Mouse (Mus musculus) regulatory T cell (primary cell): ENCODE data around the gene Spg11.
"Not testable (repeated sequence)": the region's sequence is repeated elsewhere in the genome, so short reads cannot be mapped to it uniquely, and the experiment has no call there.

Experiments used
- in situ Hi-C: fragments of 300-600 bp; cut with MboI, MseI; formaldehyde crosslinking; loops from one replicate; pipeline ENCODE4 v1.15.1; 2025; ENCODE audit warnings: high pct_unique_total_duplicates

The Spg11 gene

DNA sequence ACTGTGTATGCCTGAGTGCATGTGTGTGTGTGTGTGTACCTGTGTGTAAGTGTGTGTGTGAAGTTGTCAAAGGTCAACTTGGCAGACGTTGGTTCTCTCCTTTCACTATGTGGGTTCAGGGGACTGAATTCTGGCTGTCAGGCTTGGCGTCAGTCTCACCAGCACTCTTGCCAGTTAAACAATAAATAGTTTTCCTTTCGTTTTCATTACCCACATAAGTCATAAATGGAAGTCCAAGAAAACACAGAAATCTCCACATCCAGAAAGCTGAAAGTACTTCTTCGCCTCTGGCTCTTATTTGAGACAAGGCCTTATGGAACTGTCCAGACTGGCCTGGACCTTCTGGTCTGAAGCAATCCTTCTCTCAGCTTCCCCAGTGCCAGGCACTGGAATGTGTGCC, 27.6 kb upstream of the Spg11 start:
- in situ Hi-C loops = no loop called here

DNA sequence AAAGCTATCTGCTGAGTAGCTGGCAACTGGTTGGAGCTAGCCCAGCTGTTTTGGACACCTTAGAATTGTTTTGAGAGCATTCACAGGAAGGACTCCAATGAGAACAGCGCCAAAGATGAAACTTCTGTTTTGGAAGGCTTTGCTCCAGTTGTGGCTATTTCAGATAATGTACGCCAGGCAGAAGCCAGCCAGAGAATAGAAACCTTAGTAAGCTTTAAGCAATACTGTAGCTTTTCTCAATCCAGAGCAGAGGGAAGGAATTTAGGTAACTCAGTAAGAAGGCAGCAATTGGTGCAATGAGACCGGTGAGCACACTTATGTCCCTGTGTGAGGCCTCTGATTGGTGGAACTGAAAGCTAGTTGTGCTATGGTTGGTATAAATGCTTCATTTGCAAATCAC, 24.9 kb upstream of the Spg11 start:
- in situ Hi-C loops = no loop called here

DNA sequence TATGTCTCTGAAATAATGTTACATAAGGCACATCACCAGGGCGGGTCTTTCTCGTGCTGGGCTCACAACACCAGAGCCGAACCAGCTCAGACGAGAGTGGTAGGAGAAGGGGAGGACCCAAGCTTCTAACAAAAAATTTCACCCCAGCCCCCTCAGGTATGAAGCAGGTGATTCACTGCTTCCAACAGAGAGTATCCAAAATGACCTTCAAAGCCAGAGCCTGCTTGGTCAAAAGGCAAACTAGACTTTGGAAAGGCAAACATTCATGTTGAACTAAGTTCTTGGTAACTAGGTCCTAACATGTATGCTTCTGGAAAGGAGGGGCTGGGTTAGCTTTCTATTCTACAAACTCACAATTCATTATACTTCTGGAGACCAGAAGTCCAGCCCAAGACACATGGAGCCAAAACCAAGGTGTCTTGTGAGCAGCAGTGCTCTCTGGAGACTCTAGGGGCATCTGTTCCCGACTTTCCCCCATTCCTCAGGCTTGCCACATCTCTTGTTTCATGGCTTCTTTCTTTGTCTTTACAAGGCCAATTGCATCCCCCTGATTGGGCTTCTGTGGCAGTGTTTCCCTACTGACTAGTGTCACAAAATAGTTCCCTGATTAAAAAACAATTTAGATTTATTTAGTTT, 23.3 kb upstream of the Spg11 start:
- in situ Hi-C loops = no loop called here

DNA sequence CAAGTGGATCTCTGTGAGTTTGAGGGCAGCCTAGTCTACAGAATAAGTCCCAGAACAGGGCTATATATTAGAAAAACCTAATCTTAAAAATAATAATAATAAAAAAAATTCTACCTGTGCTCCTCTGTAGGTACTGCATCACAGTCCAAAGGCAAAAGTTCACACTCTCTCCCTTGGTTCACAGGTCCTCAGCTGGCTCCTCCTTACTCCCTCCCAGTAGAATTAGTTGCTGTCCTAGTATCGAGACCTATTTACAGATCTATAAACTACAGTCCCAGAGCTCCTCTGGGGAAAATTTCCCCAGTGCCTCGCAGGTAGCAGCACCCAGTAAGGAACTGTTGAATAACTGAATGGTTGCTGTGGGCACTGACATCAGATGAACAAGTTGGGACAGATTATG, 22.6 kb upstream of the Spg11 start:
- in situ Hi-C loops = no loop called here

DNA sequence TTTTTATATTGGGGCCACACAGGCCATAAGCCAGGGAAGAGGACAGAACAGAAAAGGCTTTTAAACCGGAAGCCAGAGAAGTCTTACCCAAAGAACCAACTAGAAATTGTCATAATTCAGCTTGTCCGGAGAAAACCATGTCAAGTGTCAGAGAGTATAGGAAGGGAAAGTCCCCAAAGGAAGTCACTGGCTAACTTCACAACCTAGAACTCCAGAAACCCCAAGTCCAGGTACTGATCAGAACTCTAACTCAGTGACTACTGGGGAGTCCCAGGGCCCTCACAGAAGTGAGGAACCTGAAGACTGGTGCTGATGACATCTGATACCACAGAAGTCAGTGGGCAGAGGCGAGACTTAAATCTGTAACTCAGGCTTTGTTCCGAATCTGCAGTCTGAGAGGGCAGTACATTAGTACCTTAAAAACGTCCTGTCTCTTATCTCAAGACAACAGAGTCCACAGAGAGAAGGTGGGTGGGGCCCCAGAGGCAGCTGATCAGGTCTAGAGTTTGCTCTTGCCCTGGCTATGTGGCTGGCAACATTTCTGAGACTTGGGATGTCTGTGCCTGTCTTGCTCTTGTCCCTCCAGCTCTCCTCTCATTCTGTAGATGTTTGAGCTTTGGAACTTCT, 19.8 kb upstream of the Spg11 start:
- in situ Hi-C loops = no loop called here

DNA sequence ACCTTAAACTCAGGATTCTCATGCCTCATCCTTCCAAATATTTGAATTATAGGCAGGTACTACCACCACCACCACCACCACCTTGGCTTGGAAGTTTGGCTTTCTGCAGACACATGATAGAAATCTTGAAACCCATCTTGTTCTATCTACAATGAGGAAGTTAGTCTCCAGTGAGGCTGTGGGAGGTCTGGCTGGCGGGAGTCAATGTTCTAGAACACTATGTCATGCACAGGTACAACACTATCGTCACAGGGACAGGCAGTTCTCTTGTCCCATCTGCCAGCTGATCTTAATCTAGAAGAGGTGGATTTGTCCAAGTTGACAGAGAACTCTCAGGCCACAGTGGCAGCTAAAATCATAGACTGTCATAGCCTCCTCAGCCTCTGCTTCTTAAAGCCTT, 14.4 kb upstream of the Spg11 start:
- in situ Hi-C loops = no loop called here

DNA sequence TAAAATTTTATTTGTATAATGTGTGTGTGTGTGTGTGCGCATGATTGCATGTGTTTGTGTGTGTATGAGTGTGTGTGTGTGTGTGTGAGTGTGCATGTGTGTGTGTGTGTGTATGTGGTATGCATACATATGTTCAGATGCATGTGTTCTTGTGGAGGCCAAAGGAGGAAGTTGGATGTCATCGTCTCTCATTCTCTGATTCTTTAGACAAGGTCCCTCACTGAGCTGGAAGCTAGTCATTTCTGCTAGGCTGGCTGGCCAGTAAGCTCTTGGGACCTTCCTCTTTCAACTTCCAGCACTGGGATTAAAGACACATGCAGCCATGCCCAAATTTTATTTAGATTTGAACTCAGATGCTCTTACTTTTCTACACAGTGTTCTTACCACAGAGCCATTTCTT, 13.9 kb upstream of the Spg11 start:
- in situ Hi-C loops = no loop called here

DNA sequence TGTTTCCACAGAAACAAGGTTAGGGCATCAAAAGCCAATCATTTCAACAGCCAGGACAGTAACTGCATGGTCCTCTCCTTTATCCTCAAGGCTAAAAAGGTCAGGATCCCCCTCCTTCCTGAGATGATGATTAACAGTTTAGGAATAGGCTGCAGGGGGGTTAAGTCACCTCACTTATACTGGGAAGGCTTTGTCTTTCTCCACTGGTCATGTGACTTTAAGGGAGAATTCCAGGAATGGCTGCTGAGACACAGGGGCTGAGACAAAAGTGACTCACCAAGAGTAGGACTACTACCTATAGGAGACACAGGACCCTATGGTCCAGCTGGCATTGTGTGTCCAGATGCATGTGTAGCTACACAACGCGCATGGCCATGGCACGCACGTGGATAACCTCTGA, 9.4 kb upstream of the Spg11 start:
- in situ Hi-C loops = no loop called here

DNA sequence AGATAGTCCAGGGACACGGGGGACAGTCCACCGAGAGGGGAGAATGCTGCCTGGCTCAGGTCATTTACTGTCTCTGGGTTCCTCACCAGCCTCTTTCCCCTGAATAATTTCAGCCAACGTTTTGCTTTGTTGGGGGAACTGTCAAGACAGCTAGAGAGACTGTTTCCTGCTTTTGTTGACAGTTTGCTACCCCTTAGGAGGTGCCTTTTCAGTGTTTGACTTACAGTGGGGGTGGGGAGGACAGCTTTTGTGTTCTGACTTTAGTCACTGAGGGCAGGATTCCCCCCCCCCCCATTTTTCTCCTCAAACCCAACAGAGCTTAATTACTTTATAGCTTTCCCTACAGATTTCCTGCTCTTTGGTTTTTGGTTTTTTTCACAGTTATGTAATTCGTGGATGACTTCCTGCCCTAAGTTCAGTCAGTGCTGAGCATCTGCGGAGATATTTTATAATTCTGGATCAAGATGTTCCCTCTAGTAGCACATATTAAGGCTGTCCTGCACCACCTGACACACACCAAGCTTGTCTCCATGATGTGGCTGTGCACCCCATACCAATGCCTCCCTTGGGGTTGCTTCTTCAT, 8.7 kb upstream of the Spg11 start:
- in situ Hi-C loops = no loop called here

DNA sequence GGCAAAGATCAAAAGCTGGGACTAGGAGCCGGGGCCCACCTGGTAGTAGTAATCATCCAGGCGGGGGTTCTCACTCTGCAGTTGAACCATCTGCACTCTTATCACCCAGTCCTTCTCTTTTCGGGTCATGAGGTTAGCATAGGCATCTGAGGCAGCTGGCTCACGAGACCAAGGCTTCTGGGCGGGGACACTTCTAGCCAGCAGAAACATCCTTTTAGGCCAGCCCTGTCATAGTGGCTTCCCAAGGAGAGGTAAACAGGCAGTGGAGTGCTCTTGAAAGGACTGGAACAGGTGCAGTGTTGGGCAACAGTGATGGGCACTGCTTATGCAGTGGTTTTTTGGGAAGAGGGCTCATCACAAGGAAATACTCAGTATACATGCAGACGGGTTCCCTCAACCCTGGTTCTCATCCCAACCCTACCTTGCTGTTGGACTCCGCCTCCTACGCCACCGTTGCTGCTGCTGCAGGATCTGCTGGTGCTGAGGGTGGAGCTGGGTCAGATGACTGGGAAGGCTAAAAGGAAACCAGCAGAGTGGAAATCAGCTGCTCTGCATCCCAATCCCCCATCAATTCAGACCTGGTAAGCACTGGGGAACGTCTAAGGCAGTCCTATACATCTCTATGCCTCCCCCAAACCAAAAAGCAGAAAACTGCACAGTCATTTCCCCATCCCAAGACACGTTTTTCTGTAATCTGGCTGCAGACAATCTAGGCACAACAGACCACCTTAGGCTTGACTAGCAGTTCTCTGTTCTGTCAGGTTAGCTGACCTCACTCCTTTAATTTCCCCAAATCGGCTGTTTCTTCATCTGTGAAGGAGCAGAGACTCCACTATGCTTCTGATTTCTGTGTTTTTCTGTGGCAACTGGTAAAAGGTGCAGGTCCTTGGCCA, 7.7 kb upstream of the Spg11 start:
- in situ Hi-C loops = no loop called here

DNA sequence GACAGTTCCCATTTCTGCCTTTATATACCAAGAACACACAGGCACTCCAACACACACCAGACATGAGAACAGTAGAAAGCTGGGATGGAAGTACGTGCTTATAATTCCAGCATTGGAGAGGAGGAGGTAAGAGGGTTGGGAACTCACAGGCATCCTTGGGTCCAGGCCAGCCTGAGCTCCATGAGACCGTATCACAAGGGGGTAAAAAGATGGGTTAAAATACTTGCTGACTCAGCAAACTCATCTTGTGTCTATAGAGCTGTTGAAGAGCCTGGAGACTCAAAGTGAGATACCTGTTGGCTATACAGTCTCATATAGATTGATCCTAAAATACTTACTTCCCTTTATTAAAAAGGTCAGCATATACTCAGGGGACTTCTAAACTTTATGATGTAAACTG, 1.3 kb downstream of the Spg11 start:
- in situ Hi-C loops = no loop called here

DNA sequence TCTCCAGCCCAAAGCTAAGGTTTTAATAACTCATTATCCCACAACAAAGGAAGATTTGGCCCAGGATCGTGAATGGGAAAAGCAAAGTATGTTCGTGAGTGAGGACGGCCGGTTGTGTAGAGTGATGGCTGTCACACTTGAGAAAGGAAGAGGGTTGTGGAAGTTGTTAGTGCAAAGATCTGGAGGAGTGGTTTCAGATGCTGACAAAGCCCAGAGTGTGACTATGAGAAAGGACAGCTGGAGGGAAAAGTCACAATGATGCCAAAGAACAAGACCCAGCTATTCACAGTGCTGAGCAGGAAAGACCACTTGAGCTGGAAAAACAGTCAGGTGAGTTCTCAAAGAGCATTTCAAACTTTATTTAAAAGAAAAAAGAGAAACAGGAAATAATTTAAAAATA, 8.5 kb downstream of the Spg11 start:
- in situ Hi-C loops = no loop called here

DNA sequence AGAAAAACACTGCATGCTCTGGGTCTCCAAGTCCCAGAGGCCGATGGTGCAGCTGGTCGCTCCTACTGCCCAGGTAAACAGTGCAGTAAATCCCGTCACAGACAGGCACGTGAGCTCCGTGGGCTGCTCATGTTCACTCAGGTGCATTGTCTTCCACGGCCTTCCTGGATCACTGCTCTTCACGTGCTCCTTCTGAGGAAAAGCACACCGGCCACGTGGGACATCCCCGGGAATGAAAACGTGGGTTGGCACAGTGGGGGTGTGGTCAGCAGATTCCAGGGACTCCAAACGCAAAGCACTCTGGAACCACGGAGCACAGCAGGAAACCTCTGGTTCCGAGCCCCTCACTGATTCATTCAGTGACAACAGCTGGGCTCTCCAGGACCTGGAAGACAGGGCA, 10.1 kb downstream of the Spg11 start:
- in situ Hi-C loops = no loop called here

DNA sequence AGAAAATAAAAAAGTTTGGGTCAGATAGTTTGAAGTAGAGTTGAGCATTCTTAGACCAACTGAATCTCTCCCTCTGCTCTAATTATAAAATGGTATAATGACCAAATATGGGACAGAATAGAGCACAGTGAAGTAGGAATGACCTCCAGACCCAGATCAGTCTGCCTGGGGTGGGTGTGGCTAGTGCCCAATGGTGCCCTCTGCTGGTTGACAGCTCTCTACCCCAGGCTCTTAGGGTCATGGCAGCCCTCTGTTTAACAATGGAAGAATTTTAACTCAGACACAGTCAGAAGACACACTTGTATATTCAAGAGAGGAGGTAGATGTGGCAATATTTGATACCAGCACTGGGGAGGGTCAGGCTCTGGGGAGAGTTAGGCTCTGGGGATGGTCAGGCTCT, 16.1 kb downstream of the Spg11 start:
- in situ Hi-C loops = no loop called here

DNA sequence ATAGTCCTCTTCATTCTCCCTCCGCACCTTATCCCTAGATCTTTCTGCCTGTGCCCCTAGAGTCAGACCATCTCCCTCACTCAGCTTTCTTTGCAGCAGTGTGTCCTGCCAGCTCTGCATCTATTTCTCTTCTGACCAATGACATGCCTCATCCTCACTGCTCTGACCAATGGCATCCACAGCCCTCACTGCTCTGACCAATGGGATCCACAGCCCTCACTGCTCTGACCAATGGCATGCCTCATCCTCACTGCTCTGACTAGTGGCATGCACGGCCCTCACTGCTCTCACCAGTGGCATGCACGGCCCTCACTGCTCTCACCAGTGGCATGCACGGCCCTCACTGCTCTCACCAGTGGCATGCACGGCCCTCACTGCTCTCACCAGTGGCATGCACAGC, 20.5 kb downstream of the Spg11 start:
- in situ Hi-C loops = not testable (repeated sequence)

DNA sequence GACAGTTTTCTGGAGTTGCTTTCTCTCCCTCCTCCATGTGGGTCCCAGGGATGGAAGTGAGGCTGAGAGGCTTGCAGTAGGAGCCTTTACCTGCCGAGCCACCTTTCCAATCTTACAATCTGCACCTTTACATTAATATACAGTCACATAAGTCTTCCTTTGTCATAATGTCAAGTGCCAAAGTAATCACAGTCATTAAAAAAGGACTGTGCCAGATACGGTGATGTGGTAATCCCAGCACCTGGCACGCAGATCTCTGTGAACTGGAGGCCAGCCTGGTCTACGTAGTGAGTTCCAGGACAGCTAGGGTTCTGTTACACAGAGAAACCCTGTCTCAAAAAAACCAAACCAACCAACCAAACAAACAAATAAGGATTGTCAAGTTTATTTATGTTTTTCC, 24.3 kb downstream of the Spg11 start:
- in situ Hi-C loops = no loop called here

DNA sequence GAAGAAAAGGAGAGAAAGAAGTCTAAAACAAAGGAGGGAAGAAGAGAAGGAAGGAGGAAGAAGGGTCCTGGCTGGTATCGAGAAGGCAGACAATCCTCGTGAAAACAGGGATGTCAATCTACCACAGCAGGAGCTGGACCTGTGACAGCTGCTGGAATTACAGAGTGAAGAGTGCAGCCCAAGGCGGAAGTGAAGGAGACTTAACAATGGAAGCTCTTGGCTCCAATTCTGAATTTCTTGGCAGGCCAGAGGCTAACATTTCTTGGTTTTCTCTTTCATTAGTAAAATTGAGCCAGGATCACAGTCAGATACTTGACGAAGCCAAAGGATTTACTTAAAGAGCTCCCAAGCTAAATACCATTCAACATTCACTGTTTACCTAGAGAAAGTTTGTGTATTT, 31.7 kb downstream of the Spg11 start:
- in situ Hi-C loops = no loop called here

DNA sequence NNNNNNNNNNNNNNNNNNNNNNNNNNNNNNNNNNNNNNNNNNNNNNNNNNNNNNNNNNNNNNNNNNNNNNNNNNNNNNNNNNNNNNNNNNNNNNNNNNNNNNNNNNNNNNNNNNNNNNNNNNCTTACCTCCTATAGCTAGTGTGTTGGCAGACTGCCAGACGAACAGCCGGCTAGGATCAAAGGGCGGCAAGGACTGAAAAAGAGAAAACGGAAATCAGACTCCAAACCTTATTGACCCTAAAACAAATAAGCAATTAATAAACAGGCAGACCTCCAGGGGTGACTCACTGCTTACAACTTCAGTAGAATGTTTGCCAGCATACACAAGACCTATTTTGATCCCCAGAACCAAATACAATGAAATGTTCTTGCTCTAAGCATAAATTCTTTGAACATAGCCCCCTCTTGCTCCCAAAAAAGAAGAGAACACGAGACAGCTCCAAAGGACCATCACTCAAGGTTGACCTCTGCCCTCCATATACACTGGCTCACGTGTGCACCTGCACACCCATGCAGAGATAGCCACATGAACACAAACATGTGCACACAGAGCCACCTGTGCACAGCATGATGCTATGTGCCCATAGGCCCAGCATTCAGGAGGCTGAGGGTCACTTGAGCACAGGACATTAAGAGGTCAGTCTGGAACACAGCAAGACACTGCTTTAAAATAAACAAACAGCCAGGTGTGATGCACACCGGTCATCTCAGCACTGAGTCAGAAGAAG, 36.3 kb downstream of the Spg11 start:
- in situ Hi-C loops = no loop called here

DNA sequence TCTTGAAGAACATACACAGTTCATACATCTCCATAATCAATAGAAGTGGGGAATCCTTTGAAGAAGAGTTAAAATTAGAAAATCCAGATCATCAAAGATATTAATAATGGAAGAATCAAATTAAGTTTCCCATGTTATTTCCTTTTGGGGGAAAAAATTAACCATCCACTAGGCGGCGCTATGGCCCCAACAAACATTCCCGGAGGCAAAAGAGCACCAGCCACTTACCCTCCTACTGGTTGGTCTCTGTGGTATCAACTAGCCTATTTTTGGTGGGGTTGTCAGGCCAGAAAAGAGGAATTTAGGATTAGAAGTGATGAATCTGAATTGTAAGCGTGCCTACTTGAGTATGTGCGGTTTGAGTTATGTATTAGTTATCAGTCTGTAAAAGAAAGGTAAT, 48.3 kb downstream of the Spg11 start:
- in situ Hi-C loops = loop anchor here (5.0 kb wide), 1 partner anchor 172 kb away; no protein-coding TSS in a partner anchor

DNA sequence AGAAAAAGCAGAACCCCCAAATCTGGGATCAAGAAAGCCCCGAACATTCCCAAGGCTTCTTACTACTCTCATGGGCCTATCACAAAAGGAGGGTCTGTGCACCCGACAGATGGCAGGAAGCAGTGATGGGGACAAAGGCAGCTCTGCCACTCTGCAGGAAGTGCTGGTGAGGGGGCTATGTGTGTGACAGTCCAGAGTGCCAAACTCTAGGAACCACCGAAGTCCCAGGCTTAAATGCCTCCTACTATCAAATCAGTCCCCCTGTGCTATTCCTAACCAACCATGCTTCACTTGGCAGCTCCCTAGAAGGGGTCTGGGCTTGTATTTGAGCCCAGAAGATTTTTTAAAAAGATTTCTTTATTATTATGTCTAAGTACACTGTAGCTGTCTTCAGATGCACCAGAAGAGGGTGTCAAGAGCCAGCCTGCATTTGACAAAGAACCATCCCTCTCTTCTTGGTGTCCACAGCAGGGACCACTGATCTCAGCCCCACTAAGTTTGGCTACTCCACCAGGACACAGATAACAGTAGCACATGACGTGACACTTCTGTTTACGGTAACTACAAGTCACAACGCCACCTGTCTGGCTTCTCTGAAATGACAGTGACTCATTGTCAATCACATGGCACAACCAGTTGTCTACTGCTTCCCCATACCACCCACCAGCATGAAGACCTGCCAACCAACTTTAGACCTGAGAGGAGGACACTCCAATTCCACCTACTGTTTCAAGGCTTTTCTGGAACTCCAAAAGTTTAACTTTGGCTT, 48.9 kb downstream of the Spg11 start:
- in situ Hi-C loops = loop anchor here (5.0 kb wide), 1 partner anchor 173 kb away; no protein-coding TSS in a partner anchor

DNA sequence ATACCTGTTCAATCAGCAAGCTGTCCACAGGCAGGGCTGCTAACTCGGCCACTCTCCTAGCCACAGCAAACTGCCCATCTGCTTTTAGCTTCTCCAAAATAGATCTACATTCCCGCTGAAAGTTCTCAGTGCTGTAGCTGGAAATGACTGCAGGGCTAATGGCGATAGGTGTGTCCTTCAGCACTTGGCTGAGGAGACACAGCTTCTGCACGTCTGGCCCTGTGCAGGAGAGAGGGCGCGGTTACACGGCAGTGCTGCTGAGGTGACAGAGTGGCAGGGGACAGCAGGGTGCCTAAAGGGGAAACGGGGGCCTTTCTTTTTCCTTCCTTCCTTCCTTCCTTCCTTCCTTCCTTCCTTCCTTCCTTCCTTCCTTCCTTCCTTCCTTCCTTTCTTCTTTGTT, 51.9 kb downstream of the Spg11 start:
- in situ Hi-C loops = loop anchor here (5.0 kb wide), 1 partner anchor 176 kb away; no protein-coding TSS in a partner anchor
